Mouse (Mus musculus) erythroid progenitor cell, adult 5-6 weeks (primary cell): ENCODE data around the gene Lasp1. TPM values are rescaled to one million over a fixed set of nuclear protein-coding genes. Genes with fewer than 3 reads are reported as not detected.

Source experiments
- ATAC-seq: replicated peaks from 2 replicates; pipeline ENCODE4 v1.8.0; 2016; ENCODE audit warnings: moderate number of reproducible peaks, mild to moderate bottlenecking, moderate TSS enrichment, inconsistent platforms; ENCODE audit not compliant: poor library complexity, low FRiP score, severe bottlenecking
- total RNA-seq, 2 experiments: library from RNA; stranded (forward) in 1 of 2; stranded (reverse) in 1 of 2; fragments of 150-400 nt in 1 of 2; fragments of 186-747, 209-891 nt in 1 of 2; gene quantifications; 2 replicates each; pipeline versions ENCODE4 v1.2.3 to v1.2.4; 2015 to 2017; ENCODE audit warnings: low replicate concordance in 2 of 2

Gene Lasp1
- total RNA-seq (2015; ENCODE audit: low replicate concordance) (28.9 and 33.5 TPM in 2 replicates), total RNA-seq (2017; ENCODE audit: low replicate concordance) (14.8 and 57.0 TPM in 2 replicates)

- ATAC-seq: no peak
Measured at GRCm38 (mm10) chr11:97798782-97799145, at the start of gene Lasp1. Gene Lasp1, plus strand, starts transcription at chr11:97799000.

- ATAC-seq: no peak
Measured at GRCm38 (mm10) chr11:97753277-97753676, 45.5 kb upstream of the Lasp1 start.

- no peak for ATAC-seq
Measured at GRCm38 (mm10) chr11:97758125-97758524, 40.7 kb upstream of the Lasp1 start.

- no peak for ATAC-seq
Measured at GRCm38 (mm10) chr11:97758942-97759341, 39.9 kb upstream of the Lasp1 start.

GRCm38 (mm10) chr11:97761638-97762037, 37.2 kb upstream of the Lasp1 start:
- ATAC-seq: no peak

- peak; percentile 99 for ATAC-seq
Measured at GRCm38 (mm10) chr11:97766154-97766881, 32.5 kb upstream of the Lasp1 start, which contains the start of gene Cwc25. Gene Cwc25, minus strand, starts transcription at chr11:97766556.

GRCm38 (mm10) chr11:97769704-97770103, 29.1 kb upstream of the Lasp1 start:
- no peak for ATAC-seq

- ATAC-seq: no peak
Measured at GRCm38 (mm10) chr11:97771410-97771809, 27.4 kb upstream of the Lasp1 start.

GRCm38 (mm10) chr11:97775186-97775585, 23.6 kb upstream of the Lasp1 start:
- ATAC-seq: no peak

GRCm38 (mm10) chr11:97775808-97776496, 22.8 kb upstream of the Lasp1 start, which contains the start of gene 1700001P01Rik:
Gene 1700001P01Rik, minus strand, starts transcription at chr11:97775918.
- ATAC-seq: no peak

- no peak for ATAC-seq
Measured at GRCm38 (mm10) chr11:97776497-97777128, 22.2 kb upstream of the Lasp1 start.

GRCm38 (mm10) chr11:97777129-97777529, 21.7 kb upstream of the Lasp1 start:
- ATAC-seq: no peak

GRCm38 (mm10) chr11:97778918-97779317, 19.9 kb upstream of the Lasp1 start:
- ATAC-seq: no peak

GRCm38 (mm10) chr11:97779968-97780701, 18.7 kb upstream of the Lasp1 start:
- ATAC-seq: no peak

GRCm38 (mm10) chr11:97781478-97781831, 17.3 kb upstream of the Lasp1 start:
- peak; percentile 18; the same call in 1 of the 2 replicates for ATAC-seq

GRCm38 (mm10) chr11:97781832-97782563, 16.8 kb upstream of the Lasp1 start, which contains the start of gene Rpl23:
Gene Rpl23, minus strand, starts transcription at chr11:97782437.
- ATAC-seq: peak; percentile 97

GRCm38 (mm10) chr11:97782564-97782895, 16.3 kb upstream of the Lasp1 start:
- no peak for ATAC-seq

GRCm38 (mm10) chr11:97787961-97788360, 10.8 kb upstream of the Lasp1 start:
- no peak for ATAC-seq

- ATAC-seq: no peak
Measured at GRCm38 (mm10) chr11:97789727-97790126, 9.1 kb upstream of the Lasp1 start.
